Mouse (Mus musculus) testis, postnatal 10 days (tissue): ENCODE results near the gene Pgrmc2.

Experiments
- DNase-seq: peaks from one replicate; pipeline ENCODE4 v3.0.0; 2021; ENCODE audit warnings: low spot score

Gene Pgrmc2

GRCm38 (mm10) chr3:41082885-41083789 is at the start of gene Pgrmc2:
TSS of gene Pgrmc2 (minus strand) at chr3:41083046.
- DNase-seq = peak; percentile 98

GRCm38 (mm10) chr3:41124000-41124294 is 41.1 kb upstream of the Pgrmc2 start:
- no peak for DNase-seq

- no peak for DNase-seq
These were observed 40.5 kb upstream of the Pgrmc2 start for GRCm38 (mm10) chr3:41123190-41123999.

- no peak for DNase-seq
These were observed 35.3 kb upstream of the Pgrmc2 start for GRCm38 (mm10) chr3:41118173-41118572.

- DNase-seq = no peak
These were observed 34.6 kb upstream of the Pgrmc2 start for GRCm38 (mm10) chr3:41117447-41117846.

GRCm38 (mm10) chr3:41113186-41113585 is 30.3 kb upstream of the Pgrmc2 start:
- no peak for DNase-seq

GRCm38 (mm10) chr3:41108306-41108785 is 25.5 kb upstream of the Pgrmc2 start:
- DNase-seq = no peak

- no peak for DNase-seq
These were observed 24.9 kb upstream of the Pgrmc2 start for GRCm38 (mm10) chr3:41107600-41108305.

- DNase-seq = no peak
These were observed 19.1 kb upstream of the Pgrmc2 start for GRCm38 (mm10) chr3:41101905-41102304.

- no peak for DNase-seq
These were observed 17.3 kb upstream of the Pgrmc2 start for GRCm38 (mm10) chr3:41100157-41100556.

- no peak for DNase-seq
These were observed 16.8 kb upstream of the Pgrmc2 start for GRCm38 (mm10) chr3:41099672-41100071.

- DNase-seq = no peak
These were observed 10.4 kb upstream of the Pgrmc2 start for GRCm38 (mm10) chr3:41093210-41093609.

- no peak for DNase-seq
These were observed 9.5 kb upstream of the Pgrmc2 start for GRCm38 (mm10) chr3:41092311-41092710.

GRCm38 (mm10) chr3:41090839-41091238 is 8.0 kb upstream of the Pgrmc2 start:
- no peak for DNase-seq

- DNase-seq = no peak
These were observed 4.2 kb upstream of the Pgrmc2 start for GRCm38 (mm10) chr3:41087071-41087470.

GRCm38 (mm10) chr3:41084421-41084820 is 1.6 kb upstream of the Pgrmc2 start:
- DNase-seq = no peak

- DNase-seq = no peak
These were observed 905 bp upstream of the Pgrmc2 start for GRCm38 (mm10) chr3:41083790-41084112.

GRCm38 (mm10) chr3:41082520-41082884 is 344 bp downstream of the Pgrmc2 start:
- no peak for DNase-seq

GRCm38 (mm10) chr3:41081474-41082301 is 1.2 kb downstream of the Pgrmc2 start:
- no peak for DNase-seq

- no peak for DNase-seq
These were observed 2.1 kb downstream of the Pgrmc2 start for GRCm38 (mm10) chr3:41080724-41081123.

- no peak for DNase-seq
These were observed 4.2 kb downstream of the Pgrmc2 start for GRCm38 (mm10) chr3:41078673-41079072.

- DNase-seq = no peak
These were observed 7.5 kb downstream of the Pgrmc2 start for GRCm38 (mm10) chr3:41075376-41075775.
